Mouse (Mus musculus) urinary bladder, adult 2 months (tissue): ENCODE results near the gene Rbm10. TPM values are rescaled to one million over a fixed set of nuclear protein-coding genes. Genes with fewer than 3 reads are reported as not detected.

ENCODE experiments used
- polyA plus RNA-seq: library from polyadenylated mRNA; depleted of rRNA; stranded (reverse); fragments of >200 nt; gene quantifications from 2 replicates; pipeline ENCODE4 v1.2.3, GENCODE M21; 2012; rRNA removed

Rbm10 gene
- polyA plus RNA-seq, 1 experiment, result 33.3 TPM

Other genes starting within 250 kb of the Rbm10 start
- gene Jade3, start 191.8 kb upstream of the Rbm10 start, polyA plus RNA-seq, result 6.3 and 7.4 TPM in 2 replicates
- gene Rgn, start 67.7 kb upstream of the Rbm10 start, polyA plus RNA-seq, result 0.58 and 0.84 TPM in 2 replicates
- gene Ndufb11, start 116 bp downstream of the Rbm10 start, polyA plus RNA-seq, result 206 and 219 TPM in 2 replicates
- 153 and 168 TPM in 2 replicates for gene Uba1, start 40.8 kb downstream of the Rbm10 start, polyA plus RNA-seq
- 153 and 188 TPM in 2 replicates for gene Cdk16, start 70.5 kb downstream of the Rbm10 start, polyA plus RNA-seq
- 12.6 and 13.4 TPM in 2 replicates for gene Usp11, start 86.4 kb downstream of the Rbm10 start, polyA plus RNA-seq
- gene Araf, start 180.3 kb downstream of the Rbm10 start, polyA plus RNA-seq, result 132 and 153 TPM in 2 replicates